Mouse (Mus musculus) limb, embryonic 14.5 days (tissue): Measurements from ENCODE around the gene Tedc2. TPM values are rescaled to one million over a fixed set of nuclear protein-coding genes. Genes with fewer than 3 reads are reported as not detected.

ENCODE experiments used
- ATAC-seq: fragments of 200-750 bp; cut with Nextera tagmentation; 2 replicates; pipeline ENCODE4 v1.8.0; 2017; ENCODE audit warnings: low read depth, moderate number of reproducible peaks, moderate TSS enrichment; ENCODE audit not compliant: low FRiP score
- DNase-seq: peaks from one replicate; pipeline ENCODE4 v3.0.0-alpha.2; 2015; ENCODE audit warnings: low spot score
- H3K27ac ChIP-seq: fragments of 300-500 bp; sonication (generic); replicated peaks from 2 replicates; pipeline ENCODE4 v1.5.1; 2014; ENCODE audit warnings: low read depth, mild to moderate bottlenecking, low read length, moderate library complexity, mixed read lengths
- H3K27me3 ChIP-seq: fragments of 300-500 bp; sonication (generic); 2 replicates; pipeline ENCODE4 v1.6.1; 2014; ENCODE audit warnings: low read length, mixed read lengths; ENCODE audit not compliant: control insufficient read depth, insufficient read depth
- H3K36me3 ChIP-seq: fragments of 300-500 bp; sonication (generic); 2 replicates; pipeline ENCODE4 v1.6.1; 2014; ENCODE audit warnings: mild to moderate bottlenecking, low read length, moderate library complexity, mixed read lengths; ENCODE audit not compliant: control insufficient read depth, insufficient read depth
- H3K4me1 ChIP-seq: fragments of 300-500 bp; sonication (generic); 2 replicates; pipeline ENCODE4 v1.6.1; 2014; ENCODE audit warnings: antibody characterized with exemption, low read length, mixed read lengths; ENCODE audit not compliant: control insufficient read depth, insufficient read depth
- H3K4me2 ChIP-seq: fragments of 300-500 bp; sonication (generic); replicated peaks from 2 replicates; pipeline ENCODE4 v1.6.1; 2014; ENCODE audit warnings: low read depth, mild to moderate bottlenecking, low read length, moderate library complexity; ENCODE audit not compliant: severe bottlenecking
- H3K4me3 ChIP-seq: fragments of 300-500 bp; sonication (generic); replicated peaks from 2 replicates; pipeline ENCODE4 v1.5.1; 2014; ENCODE audit warnings: low read length
- H3K9ac ChIP-seq: fragments of 300-500 bp; sonication (generic); 2 replicates; pipeline ENCODE4 v1.6.1; 2014; ENCODE audit warnings: mild to moderate bottlenecking, low read depth, low read length, moderate library complexity; ENCODE audit not compliant: severe bottlenecking
- H3K9me3 ChIP-seq: fragments of 300-500 bp; sonication (generic); 2 replicates; pipeline ENCODE4 v1.6.1; 2016; ENCODE audit warnings: low read length; ENCODE audit not compliant: control insufficient read depth
- POLR2A ChIP-seq: fragments of 200-500 bp; IDR thresholded peaks from 2 replicates; pipeline ENCODE4 v1.8.0; 2012; ENCODE audit warnings: inconsistent platforms, mild to moderate bottlenecking, moderate library complexity, borderline replicate concordance; ENCODE audit not compliant: insufficient read depth, insufficient read length; ENCODE audit errors: extremely low read depth
- WGBS: fragments of 180-500 bp; shearing (Covaris S2); extraction: QIAGEN DNeasy Blood & Tissue Kit; methylation state at CpG from one replicate; pipeline ENCODE4 v1.1.7; 2014; 5-methylcytosine and 5-hydroxymethylcytosine counted together
- microRNA-seq: library from miRNA; unstranded; fragments of <30 nt; microRNA quantifications from one replicate; pipeline ENCODE4, GENCODE M21; 2016
- polyA plus RNA-seq, 2 experiments: library from polyadenylated mRNA; depleted of rRNA in 1 of 2; stranded (reverse) in 1 of 2; unstranded in 1 of 2; fragments of >200 nt; fragmentation: Nextera tagmentation in 1 of 2; extraction: Ambion mirVana in 1 of 2; gene quantifications; 2 replicates each; pipeline versions ENCODE4 v1.2.1 to v1.2.3; 2012 to 2014

The Tedc2 gene
- polyA plus RNA-seq, 2 experiments = 10.2 to 35.4 TPM

GRCm38 (mm10) chr17:24167120-24167519 lies 53.5 kb downstream of the Tedc2 start:
- ATAC-seq (no peak), DNase-seq (no peak)
- 90% methylated on average over 6 of the region's 6 CpGs for WGBS
- Histone ChIP-seq H3K36me3 (peaks cover 24% of the 10 kb centered on the region), H3K4me1 (peaks cover 21% of the 10 kb centered on the region), H3K4me3 (no peak overlapping the region), H3K9me3 (no peaks in the 10 kb centered on the region), H3K9ac (no peak overlapping the region), H3K4me2 (no peak overlapping the region; the same call in 1 of the 2 replicates), H3K27me3 (no peaks in the 10 kb centered on the region), H3K27ac (no peak overlapping the region)
- no peak for TF ChIP-seq POLR2A

Small RNA genes lying within 50 kb of the gene (microRNA-seq; reads per million reads assigned to microRNA genes)
- 0.92 reads per million for gene Mir5134
- gene Mir6965 = not detected

Other genes starting within 250 kb of the Tedc2 start
- 0.06 TPM in 1 of 2 replicates, not detected in the other for gene Prss30, start 240.3 kb downstream of the Tedc2 start, polyA plus RNA-seq (2012; rRNA removed)
- gene Prss30, start 240.3 kb downstream of the Tedc2 start, polyA plus RNA-seq (2014; fragmentation: Nextera tagmentation; extraction: Ambion mirVana) = not detected in 2 replicates
- 0.54 and 0.72 TPM in 2 replicates for gene Prss22, start 222.8 kb downstream of the Tedc2 start, polyA plus RNA-seq (2012; rRNA removed)
- gene Prss22, start 222.8 kb downstream of the Tedc2 start, polyA plus RNA-seq (2014; fragmentation: Nextera tagmentation; extraction: Ambion mirVana) = 0.44 and 0.51 TPM in 2 replicates
- gene Prss27, start 182.7 kb downstream of the Tedc2 start, polyA plus RNA-seq (2012; rRNA removed) = 0.82 and 1.4 TPM in 2 replicates
- 1.5 TPM in 2 replicates for gene Prss27, start 182.7 kb downstream of the Tedc2 start, polyA plus RNA-seq (2014; fragmentation: Nextera tagmentation; extraction: Ambion mirVana)
- 60.2 and 72.4 TPM in 2 replicates for gene Kctd5, start 147.4 kb downstream of the Tedc2 start, polyA plus RNA-seq (2012; rRNA removed)
- 57.8 and 63.5 TPM in 2 replicates for gene Kctd5, start 147.4 kb downstream of the Tedc2 start, polyA plus RNA-seq (2014; fragmentation: Nextera tagmentation; extraction: Ambion mirVana)
- gene Pdpk1, start 69.9 kb downstream of the Tedc2 start, polyA plus RNA-seq (2012; rRNA removed) = 18.7 and 21.6 TPM in 2 replicates
- gene Pdpk1, start 69.9 kb downstream of the Tedc2 start, polyA plus RNA-seq (2014; fragmentation: Nextera tagmentation; extraction: Ambion mirVana) = 36.7 and 39.9 TPM in 2 replicates
- gene Amdhd2, start 57.1 kb downstream of the Tedc2 start, polyA plus RNA-seq (2012; rRNA removed) = 31.2 and 39.6 TPM in 2 replicates
- gene Amdhd2, start 57.1 kb downstream of the Tedc2 start, polyA plus RNA-seq (2014; fragmentation: Nextera tagmentation; extraction: Ambion mirVana) = 27.4 and 32.6 TPM in 2 replicates
- 487 and 720 TPM in 2 replicates for gene Atp6v0c, start 51.1 kb downstream of the Tedc2 start, polyA plus RNA-seq (2012; rRNA removed)
- 511 and 522 TPM in 2 replicates for gene Atp6v0c, start 51.1 kb downstream of the Tedc2 start, polyA plus RNA-seq (2014; fragmentation: Nextera tagmentation; extraction: Ambion mirVana)
- 31.9 and 52.5 TPM in 2 replicates for gene Tbc1d24, start 15.3 kb downstream of the Tedc2 start, polyA plus RNA-seq (2012; rRNA removed)
- gene Tbc1d24, start 15.3 kb downstream of the Tedc2 start, polyA plus RNA-seq (2014; fragmentation: Nextera tagmentation; extraction: Ambion mirVana) = 6.3 and 8.0 TPM in 2 replicates
- gene Ntn3, start 11.3 kb downstream of the Tedc2 start, polyA plus RNA-seq (2012; rRNA removed) = 32.6 and 42.5 TPM in 2 replicates
- 14.5 and 19.8 TPM in 2 replicates for gene Ntn3, start 11.3 kb downstream of the Tedc2 start, polyA plus RNA-seq (2014; fragmentation: Nextera tagmentation; extraction: Ambion mirVana)
- gene Ccnf, start 30.6 kb upstream of the Tedc2 start, polyA plus RNA-seq (2012; rRNA removed) = 35.4 and 36.6 TPM in 2 replicates
- 41.8 and 49.9 TPM in 2 replicates for gene Ccnf, start 30.6 kb upstream of the Tedc2 start, polyA plus RNA-seq (2014; fragmentation: Nextera tagmentation; extraction: Ambion mirVana)
- 0.05 and 0.12 TPM in 2 replicates for gene Abca17, start 130.2 kb upstream of the Tedc2 start, polyA plus RNA-seq (2012; rRNA removed)
- gene Abca17, start 130.2 kb upstream of the Tedc2 start, polyA plus RNA-seq (2014; fragmentation: Nextera tagmentation; extraction: Ambion mirVana) = 0.14 TPM in 1 of 2 replicates, not detected in the other
- gene Abca3, start 131.1 kb upstream of the Tedc2 start, polyA plus RNA-seq (2012; rRNA removed) = 12.4 and 15.5 TPM in 2 replicates
- gene Abca3, start 131.1 kb upstream of the Tedc2 start, polyA plus RNA-seq (2014; fragmentation: Nextera tagmentation; extraction: Ambion mirVana) = 9.0 and 10.6 TPM in 2 replicates
- 333 and 363 TPM in 2 replicates for gene Rnps1, start 193.7 kb upstream of the Tedc2 start, polyA plus RNA-seq (2012; rRNA removed)
- gene Rnps1, start 193.7 kb upstream of the Tedc2 start, polyA plus RNA-seq (2014; fragmentation: Nextera tagmentation; extraction: Ambion mirVana) = 236 and 254 TPM in 2 replicates
- 48.5 and 51.0 TPM in 2 replicates for gene Eci1, start 205.8 kb upstream of the Tedc2 start, polyA plus RNA-seq (2012; rRNA removed)
- gene Eci1, start 205.8 kb upstream of the Tedc2 start, polyA plus RNA-seq (2014; fragmentation: Nextera tagmentation; extraction: Ambion mirVana) = 51.7 and 64.3 TPM in 2 replicates
- 18.0 and 20.7 TPM in 2 replicates for gene Dnase1l2, start 222.3 kb upstream of the Tedc2 start, polyA plus RNA-seq (2012; rRNA removed)
- 3.3 and 3.5 TPM in 2 replicates for gene Dnase1l2, start 222.3 kb upstream of the Tedc2 start, polyA plus RNA-seq (2014; fragmentation: Nextera tagmentation; extraction: Ambion mirVana)
- gene E4f1, start 249.5 kb upstream of the Tedc2 start, polyA plus RNA-seq (2012; rRNA removed) = 80.6 and 95.0 TPM in 2 replicates
- 16.6 and 19.3 TPM in 2 replicates for gene E4f1, start 249.5 kb upstream of the Tedc2 start, polyA plus RNA-seq (2014; fragmentation: Nextera tagmentation; extraction: Ambion mirVana)
- 37.6 and 49.6 TPM in 2 replicates for gene Pgp, start 249.5 kb upstream of the Tedc2 start, polyA plus RNA-seq (2012; rRNA removed)
- gene Pgp, start 249.5 kb upstream of the Tedc2 start, polyA plus RNA-seq (2014; fragmentation: Nextera tagmentation; extraction: Ambion mirVana) = 52.9 TPM in 2 replicates